Mouse (Mus musculus) kidney, embryonic 16.5 days (tissue): Measurements from ENCODE around the gene Senp1. TPM values are rescaled to one million over a fixed set of nuclear protein-coding genes. Genes with fewer than 3 reads are reported as not detected.

Experiments used
- ATAC-seq: fragments of 200-750 bp; cut with Nextera tagmentation; 2 replicates; pipeline ENCODE4 v1.8.0; 2017; ENCODE audit warnings: moderate TSS enrichment; ENCODE audit not compliant: low FRiP score, low TSS enrichment
- H3K27ac ChIP-seq: fragments of 300-500 bp; sonication (generic); 2 replicates; pipeline ENCODE4 v1.5.1; 2014; ENCODE audit warnings: low read length
- H3K27me3 ChIP-seq: fragments of 300-500 bp; sonication (generic); 2 replicates; pipeline ENCODE4 v1.6.1; 2014; ENCODE audit warnings: low read length, control low read depth, mixed read lengths; ENCODE audit not compliant: insufficient read depth
- H3K36me3 ChIP-seq: fragments of 300-500 bp; sonication (generic); 2 replicates; pipeline ENCODE4 v1.6.1; 2014; ENCODE audit warnings: low read length, control low read depth, mixed read lengths; ENCODE audit not compliant: insufficient read depth
- H3K4me1 ChIP-seq: fragments of 300-500 bp; sonication (generic); 2 replicates; pipeline ENCODE4 v1.6.1; 2014; ENCODE audit warnings: low read length, control low read depth, mixed read lengths; ENCODE audit not compliant: insufficient read depth
- H3K4me2 ChIP-seq: fragments of 300-500 bp; sonication (generic); replicated peaks from 2 replicates; pipeline ENCODE4 v1.6.1; 2014; ENCODE audit warnings: low read depth, low read length
- H3K4me3 ChIP-seq: fragments of 300-500 bp; sonication (generic); 2 replicates; pipeline ENCODE4 v1.5.1; 2014; ENCODE audit warnings: mild to moderate bottlenecking, low read length
- H3K9ac ChIP-seq: fragments of 300-500 bp; sonication (generic); replicated peaks from 2 replicates; pipeline ENCODE4 v1.6.1; 2014; ENCODE audit warnings: low read length
- H3K9me3 ChIP-seq: fragments of 300-500 bp; sonication (generic); 2 replicates; pipeline ENCODE4 v1.6.1; 2016; ENCODE audit warnings: low read length, control low read depth
- WGBS: fragments of 180-500 bp; shearing (Covaris S2); extraction: QIAGEN DNeasy Blood & Tissue Kit; methylation state at CpG from one replicate; pipeline ENCODE4 v1.1.7; 2014; 5-methylcytosine and 5-hydroxymethylcytosine counted together
- polyA plus RNA-seq: library from polyadenylated mRNA; unstranded; fragments of >200 nt; fragmentation: Nextera tagmentation; extraction: Ambion mirVana; gene quantifications from 2 replicates; pipeline ENCODE4 v1.2.1, GENCODE M21; 2015

The Senp1 gene
- polyA plus RNA-seq, 1 experiment from 2014 or later = 29.9 TPM

- Histone ChIP-seq H3K27ac (no peak overlapping the region), H3K36me3 (0 out of 2 replicates have a peak, but pooled peaks cover 5% of the 10 kb centered on the region), H3K4me3 (no peak overlapping the region), H3K4me2 (no peak overlapping the region), H3K27me3 (no peaks in the 10 kb centered on the region), H3K9me3 (no peaks in the 10 kb centered on the region), H3K4me1 (peaks cover 18% of the 10 kb centered on the region), H3K9ac (no peak overlapping the region)
- 77% methylated on average over 5 of the region's 5 CpGs for WGBS
- no peak for ATAC-seq
Measured at GRCm38 (mm10) chr15:98111791-98112190, 18.2 kb upstream of the Senp1 start.

DNA sequence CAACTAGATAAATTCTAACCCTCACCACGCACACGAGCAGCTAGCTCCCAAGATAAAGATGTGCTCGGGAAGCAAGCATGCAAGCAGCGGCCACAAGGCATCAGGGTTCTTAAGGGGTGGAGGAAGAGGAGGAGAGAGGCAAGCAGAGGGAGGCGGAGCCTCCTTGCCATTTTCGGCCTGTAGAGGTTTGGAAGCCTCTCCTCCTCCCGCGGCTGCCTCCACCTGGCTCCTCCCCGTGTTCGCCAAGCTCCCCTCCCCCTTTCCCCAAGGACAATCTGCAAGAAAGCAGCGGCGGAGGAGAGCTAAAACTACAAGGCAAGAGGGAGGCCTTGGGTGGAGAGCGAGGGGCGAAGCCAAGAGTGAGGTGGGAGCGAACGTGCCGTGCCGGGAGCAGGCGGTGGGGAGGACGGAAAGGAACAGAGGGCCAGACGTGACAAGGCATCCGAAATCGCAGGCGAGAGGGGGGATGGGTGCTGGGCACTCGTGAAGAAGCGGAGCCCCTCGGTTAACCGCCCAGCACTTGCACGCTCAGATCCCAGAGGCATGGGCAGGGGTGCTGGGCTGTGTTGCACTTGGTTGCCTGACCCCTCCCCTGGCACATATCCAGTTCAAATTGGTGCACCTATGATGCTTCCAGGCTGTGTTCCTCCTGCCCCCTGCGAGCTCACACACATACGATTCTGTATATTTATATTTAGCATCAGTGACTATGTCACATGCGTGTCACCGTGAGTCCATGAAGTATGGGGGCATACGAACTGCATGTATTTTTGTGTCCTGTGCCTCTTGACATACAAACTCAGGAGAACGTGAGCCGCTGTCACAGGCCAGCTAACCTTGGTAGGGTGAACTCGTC is 15.0 kb upstream of the Senp1 start:
- ATAC-seq = peak; percentile 97
- Histone ChIP-seq H3K4me2 (peak overlapping the region; percentile 83), H3K4me1 (peaks cover 18% of the 10 kb centered on the region), H3K27ac (peak overlapping the region; percentile 90), H3K4me3 (peak overlapping the region; percentile 74), H3K27me3 (no peaks in the 10 kb centered on the region), H3K9me3 (no peaks in the 10 kb centered on the region), H3K9ac (peak overlapping the region; percentile 88), H3K36me3 (0 out of 2 replicates have a peak, but pooled peaks cover 5% of the 10 kb centered on the region)
- WGBS = 3% methylated on average over 37 of the region's 37 CpGs

DNA sequence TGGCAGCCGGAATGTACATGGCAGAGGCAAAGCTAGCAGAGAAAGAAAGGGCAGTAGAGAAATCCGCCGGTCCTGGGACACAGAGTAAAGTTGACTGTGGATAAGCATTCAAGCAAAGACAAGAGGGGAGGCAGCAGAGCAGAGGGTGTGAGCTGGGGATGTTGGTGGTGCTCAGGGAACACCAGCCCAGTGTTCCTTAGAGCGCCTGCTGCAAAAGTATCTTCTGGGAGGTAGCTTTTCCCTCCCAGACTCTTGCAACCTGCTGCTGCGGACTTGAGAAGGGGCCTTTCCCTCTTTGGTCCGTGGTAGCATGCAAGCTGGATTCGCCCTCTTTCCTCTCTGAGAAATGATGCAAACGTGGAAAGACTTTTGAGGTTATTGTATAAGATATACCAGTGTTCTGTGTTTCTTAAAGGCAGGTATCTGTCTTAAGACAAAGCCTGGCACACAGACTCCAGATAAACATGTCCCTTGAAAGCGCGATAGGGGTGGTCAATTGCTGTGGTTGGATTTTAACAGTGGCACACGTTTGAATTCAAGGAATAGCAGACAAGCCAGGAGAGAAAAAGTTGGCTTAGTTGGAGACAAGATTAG is 14.3 kb upstream of the Senp1 start:
- Histone ChIP-seq H3K27me3 (no peaks in the 10 kb centered on the region), H3K9me3 (no peaks in the 10 kb centered on the region), H3K27ac (peak overlapping the region; percentile 49; the same call in 1 of the 2 replicates), H3K4me1 (peaks cover 18% of the 10 kb centered on the region), H3K4me2 (peak overlapping the region; percentile 83), H3K4me3 (peak overlapping the region; percentile 74), H3K9ac (peak overlapping the region; percentile 88), H3K36me3 (0 out of 2 replicates have a peak, but pooled peaks cover 5% of the 10 kb centered on the region)
- 40% methylated on average over 11 of the region's 11 CpGs for WGBS
- ATAC-seq = 0 out of 2 replicates have a peak, but pooled peaks have one; percentile 8

DNA sequence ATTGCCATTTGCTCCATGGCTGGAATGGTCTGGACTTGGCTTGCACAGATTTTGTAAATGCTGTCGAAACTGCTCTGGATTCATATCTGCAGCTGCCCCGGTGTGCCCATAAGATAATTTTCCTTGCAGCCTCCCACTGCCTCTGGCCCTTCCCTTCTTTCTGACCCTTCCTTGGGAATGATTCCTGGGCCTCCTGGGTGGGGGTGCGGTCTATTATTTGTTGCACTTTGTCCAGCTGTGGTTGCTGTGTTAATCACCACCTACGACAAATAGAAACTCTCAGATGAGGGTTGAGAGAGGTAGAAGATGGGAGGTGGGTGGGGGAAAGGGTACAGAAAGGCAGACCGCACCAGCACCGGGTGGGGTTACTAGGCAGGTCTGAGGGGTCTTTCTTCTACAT is 13.7 kb upstream of the Senp1 start:
- H3K4me2 ChIP-seq = no peak overlapping the region
- H3K36me3 ChIP-seq = 0 out of 2 replicates have a peak, but pooled peaks cover under 1% of the 10 kb centered on the region
- no peak for ATAC-seq
- H3K27me3 ChIP-seq = no peaks in the 10 kb centered on the region
- no peaks in the 10 kb centered on the region for H3K9me3 ChIP-seq
- WGBS = 80% methylated on average over 6 of the region's 6 CpGs
- H3K27ac ChIP-seq = no peak overlapping the region
- H3K9ac ChIP-seq = 0 out of 2 replicates have a peak overlapping the region, but pooled peaks have one; percentile 4
- H3K4me3 ChIP-seq = no peak overlapping the region
- peaks cover 18% of the 10 kb centered on the region for H3K4me1 ChIP-seq

GRCm38 (mm10) chr15:98106506-98106905 is 13.0 kb upstream of the Senp1 start:
- no peaks in the 10 kb centered on the region for H3K36me3 ChIP-seq
- H3K9ac ChIP-seq = no peak overlapping the region
- peaks cover 18% of the 10 kb centered on the region for H3K4me1 ChIP-seq
- H3K27me3 ChIP-seq = no peaks in the 10 kb centered on the region
- H3K4me2 ChIP-seq = no peak overlapping the region
- no peak for ATAC-seq
- 78% methylated on average over 6 of the region's 6 CpGs for WGBS
- H3K4me3 ChIP-seq = no peak overlapping the region
- H3K9me3 ChIP-seq = no peaks in the 10 kb centered on the region
- no peak overlapping the region for H3K27ac ChIP-seq

DNA sequence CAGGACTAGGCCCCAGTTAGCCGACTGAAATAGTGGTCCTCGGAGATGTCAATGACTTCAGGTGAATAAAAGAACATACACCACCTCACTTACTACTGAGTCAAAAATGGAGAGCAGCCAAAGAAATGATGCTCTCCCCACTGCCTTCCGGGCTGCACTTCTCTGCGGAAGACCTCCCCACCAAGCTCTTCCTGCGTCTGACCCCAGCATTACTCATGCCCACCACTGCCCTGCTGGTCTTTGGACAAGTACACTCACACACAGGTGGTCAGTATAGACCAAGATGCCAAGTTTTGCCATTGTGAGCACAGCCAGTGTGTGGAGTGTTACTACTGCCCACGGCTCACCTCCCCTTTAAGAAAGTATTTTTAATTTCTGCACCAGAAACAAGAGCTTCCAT is 8.9 kb upstream of the Senp1 start:
- 85% methylated on average over 6 of the region's 6 CpGs for WGBS
- Histone ChIP-seq H3K9me3 (no peaks in the 10 kb centered on the region), H3K4me1 (no peaks in the 10 kb centered on the region), H3K9ac (no peak overlapping the region), H3K4me3 (no peak overlapping the region), H3K27ac (no peak overlapping the region), H3K4me2 (no peak overlapping the region), H3K36me3 (no peaks in the 10 kb centered on the region), H3K27me3 (no peaks in the 10 kb centered on the region)
- no peak for ATAC-seq

DNA sequence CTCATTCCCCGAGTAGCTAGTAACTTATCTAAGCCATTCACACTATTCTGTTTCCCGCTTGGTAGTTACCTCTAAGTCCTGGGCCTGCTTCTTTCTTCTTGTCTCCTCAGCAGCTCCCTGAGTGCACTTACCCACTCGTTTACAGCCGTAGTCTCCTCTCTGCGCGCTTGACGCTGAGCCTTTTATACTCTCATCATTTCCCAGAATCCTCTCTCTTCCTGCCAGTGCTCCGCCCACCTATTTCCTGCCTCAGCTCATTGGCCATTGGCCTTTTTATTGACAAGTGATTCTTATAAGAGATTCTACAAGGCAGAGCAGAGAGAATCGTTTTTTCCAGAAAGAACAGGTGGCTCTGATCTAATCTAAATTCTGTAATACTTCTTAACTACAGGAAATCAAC is 5.0 kb upstream of the Senp1 start:
- Histone ChIP-seq H3K9me3 (no peaks in the 10 kb centered on the region; the same call in 1 of the 2 replicates), H3K27me3 (no peaks in the 10 kb centered on the region), H3K4me2 (no peak overlapping the region; the same call in 1 of the 2 replicates), H3K36me3 (no peaks in the 10 kb centered on the region), H3K4me1 (peaks cover 5% of the 10 kb centered on the region), H3K27ac (no peak overlapping the region), H3K4me3 (no peak overlapping the region), H3K9ac (no peak overlapping the region)
- whole genome bisulfite sequencing = 85% methylated on average over 9 of the region's 9 CpGs
- ATAC-seq = no peak

- ATAC-seq = no peak
- no peaks in the 10 kb centered on the region; the same call in 1 of the 2 replicates for H3K9me3 ChIP-seq
- H3K27me3 ChIP-seq = no peaks in the 10 kb centered on the region
- WGBS = 61% methylated on average over 3 of the region's 3 CpGs
- peaks cover 8% of the 10 kb centered on the region for H3K4me1 ChIP-seq
- H3K9ac ChIP-seq = no peak overlapping the region
- H3K36me3 ChIP-seq = no peaks in the 10 kb centered on the region
- no peak overlapping the region for H3K4me2 ChIP-seq
- H3K27ac ChIP-seq = no peak overlapping the region
- H3K4me3 ChIP-seq = no peak overlapping the region
Measured at GRCm38 (mm10) chr15:98096957-98097356, 3.4 kb upstream of the Senp1 start.

- 91% methylated on average over 12 of the region's 12 CpGs for WGBS
- H3K4me3 ChIP-seq = no peak overlapping the region
- no peaks in the 10 kb centered on the region; the same call in 1 of the 2 replicates for H3K9me3 ChIP-seq
- no peak overlapping the region for H3K9ac ChIP-seq
- no peak for ATAC-seq
- no peak overlapping the region for H3K27ac ChIP-seq
- H3K27me3 ChIP-seq = no peaks in the 10 kb centered on the region
- H3K4me1 ChIP-seq = peaks cover 16% of the 10 kb centered on the region
- no peak overlapping the region for H3K4me2 ChIP-seq
- 0 out of 2 replicates have a peak, but pooled peaks cover 2% of the 10 kb centered on the region for H3K36me3 ChIP-seq
Measured at GRCm38 (mm10) chr15:98094905-98095304, 1.4 kb upstream of the Senp1 start.
